Mouse (Mus musculus) megakaryocyte, embryonic 14.5 days (primary cell): ENCODE measurements around the gene Btf3l4.

Experiments used
- FLI1 ChIP-seq: IDR thresholded peaks from 2 replicates; pipeline ENCODE4 v1.6.1; 2012; ENCODE audit warnings: low read length, inconsistent platforms, mixed read lengths
- GATA1 ChIP-seq: IDR thresholded peaks from 3 replicates; pipeline ENCODE4 v1.6.1; 2012; ENCODE audit warnings: mixed read lengths, low read length, inconsistent platforms, borderline replicate concordance

GRCm38 (mm10) chr4:108803535-108803934, 29.9 kb downstream of the Btf3l4 start:
- TF ChIP-seq GATA1: no peak
- no peak for TF ChIP-seq FLI1
